Mouse (Mus musculus): ENCODE data around the gene Zswim9. TPM values are rescaled to one million over a fixed set of nuclear protein-coding genes. Genes with fewer than 3 reads are reported as not detected.

Gene Zswim9
- polyA plus RNA-seq, 1 experiment from 2014 or later = 7.3 TPM

- Histone ChIP-seq H3K27me3 (replicated peaks) (no peaks in the 10 kb centered on the region), H3K27ac (no peak overlapping the region)
- 75% methylated on average over 5 of the region's 5 CpGs for WGBS
Measured at GRCm38 (mm10) chr7:13263851-13264250, 14.7 kb downstream of the Zswim9 start.

DNA sequence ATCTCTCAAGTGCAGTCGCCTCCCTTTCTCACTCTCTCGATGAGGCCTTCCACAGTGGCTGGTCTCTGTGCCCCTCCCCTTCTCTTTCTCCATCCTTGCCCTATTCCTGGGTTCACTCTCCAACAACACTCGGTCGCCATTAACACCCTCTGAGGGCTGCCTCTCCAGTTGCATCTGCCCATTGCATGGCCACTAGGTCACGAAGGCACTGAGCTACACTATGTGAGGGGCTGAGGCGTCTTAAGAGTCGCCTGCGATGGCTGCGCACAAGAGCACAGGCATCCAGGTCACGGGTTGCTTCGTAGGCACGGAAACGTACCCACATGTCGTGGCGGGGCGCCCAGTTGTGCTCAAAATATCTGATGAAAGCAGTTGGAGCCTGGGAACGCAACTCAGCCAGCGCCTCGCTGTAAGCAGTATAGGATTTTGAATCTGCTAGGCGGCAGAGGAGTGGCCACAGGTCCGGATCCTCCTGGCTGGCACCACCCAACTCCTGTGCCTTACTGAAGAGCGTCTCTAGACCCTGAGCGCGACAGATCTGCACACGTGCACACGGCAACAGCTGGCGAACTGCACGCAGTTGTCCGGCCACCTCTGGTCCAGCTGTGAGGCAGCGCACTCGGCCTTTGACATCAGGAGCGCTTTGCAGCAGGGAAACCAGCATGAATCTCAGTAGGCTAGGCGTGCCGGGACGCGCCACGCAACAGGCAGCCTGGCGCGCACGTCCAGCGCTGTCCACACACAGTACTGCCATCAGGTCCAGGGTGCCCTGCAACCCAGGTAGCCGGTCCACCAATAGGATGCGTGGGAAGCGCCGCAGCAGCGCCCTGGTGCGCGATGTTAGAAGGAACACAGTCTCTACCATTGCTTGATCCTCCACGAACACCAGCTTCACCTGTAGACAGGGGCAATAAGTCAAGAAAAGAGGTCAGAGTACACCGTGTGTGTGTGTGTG, 17.5 kb downstream of the Zswim9 start:
- Histone ChIP-seq H3K27me3 (replicated peaks) (no peaks in the 10 kb centered on the region), H3K9ac (no peak overlapping the region), H3K4me2 (no peak overlapping the region), H3K9me3 (no peaks in the 10 kb centered on the region), H3K36me3 (no peaks in the 10 kb centered on the region), H3K4me1 (no peaks in the 10 kb centered on the region), H3K27ac (no peak overlapping the region), H3K4me3 (replicated peaks) (no peak overlapping the region)
- ATAC-seq (ENCODE audit: insufficient read depth, low FRiP score, low read depth) = no peak
- 47% methylated on average over 50 of the region's 50 CpGs for WGBS

More at GRCm38 (mm10) chr7:13263851-13264250, 14.7 kb downstream of the Zswim9 start:
- Histone ChIP-seq H3K36me3 (no peaks in the 10 kb centered on the region), H3K4me2 (no peak overlapping the region), H3K4me3 (replicated peaks) (no peak overlapping the region), H3K4me1 (no peaks in the 10 kb centered on the region), H3K9me3 (no peaks in the 10 kb centered on the region), H3K9ac (no peak overlapping the region)
- no peak for ATAC-seq (ENCODE audit: insufficient read depth, low FRiP score, low read depth)

DNA sequence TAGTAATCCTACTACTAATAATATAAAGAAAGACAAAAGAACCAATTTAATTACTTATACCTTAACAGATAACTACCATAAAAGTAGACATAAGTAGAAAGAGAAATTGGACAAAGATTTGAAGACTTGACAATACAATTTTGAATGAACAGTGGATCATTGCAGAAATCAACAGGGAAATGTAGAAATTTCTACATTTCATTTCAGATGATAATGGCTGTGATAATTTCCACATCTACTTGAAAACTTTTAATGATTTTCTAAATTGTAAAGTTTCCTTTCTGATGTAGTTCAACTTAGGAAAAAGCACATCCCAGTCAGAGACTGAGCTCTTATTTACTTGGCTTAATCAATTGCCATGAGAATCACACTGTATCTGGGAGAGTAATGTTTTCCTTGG, 65.8 kb downstream of the Zswim9 start, which contains the start of gene Vmn1r89:
Vmn1r89 (plus strand) TSS at position 301 of the 400 bp plus-strand sequence.
- H3K36me3 ChIP-seq = no peaks in the 10 kb centered on the region
- no peaks in the 10 kb centered on the region for H3K9me3 ChIP-seq
- H3K4me3 ChIP-seq (replicated peaks) = no peak within 1 kb of the TSS
- no peaks in the 10 kb centered on the region for H3K27me3 ChIP-seq (replicated peaks)
- ATAC-seq (ENCODE audit: insufficient read depth, low FRiP score, low read depth) = no peak
- no peak within 1 kb of the TSS for H3K9ac ChIP-seq
- no peak within 1 kb of the TSS for H3K27ac ChIP-seq
- no peak within 1 kb of the TSS for H3K4me2 ChIP-seq
- H3K4me1 ChIP-seq = no peaks in the 10 kb centered on the region

Other genes with a start within 250 kb of the Zswim9 start
- 161 and 167 TPM in 2 replicates for gene Chmp2a, start 243.9 kb downstream of the Zswim9 start, polyA plus RNA-seq (2015; fragmentation: Nextera tagmentation; extraction: Ambion mirVana)
- gene Ube2m, start 240.4 kb downstream of the Zswim9 start, polyA plus RNA-seq (2015; fragmentation: Nextera tagmentation; extraction: Ambion mirVana) = 105 and 107 TPM in 2 replicates
- 2.7 and 3.0 TPM in 2 replicates for gene Mzf1, start 224.0 kb downstream of the Zswim9 start, polyA plus RNA-seq (2015; fragmentation: Nextera tagmentation; extraction: Ambion mirVana)
- not detected in 2 replicates for gene Vmn1r85, start 183.5 kb downstream of the Zswim9 start, polyA plus RNA-seq (2015; fragmentation: Nextera tagmentation; extraction: Ambion mirVana)
- gene Vmn1r86, start 158.8 kb downstream of the Zswim9 start, polyA plus RNA-seq (2015; fragmentation: Nextera tagmentation; extraction: Ambion mirVana) = not detected in 2 replicates
- not detected in 2 replicates for gene Vmn1r87, start 138.6 kb downstream of the Zswim9 start, polyA plus RNA-seq (2015; fragmentation: Nextera tagmentation; extraction: Ambion mirVana)
- 0.01 TPM in 1 of 2 replicates, not detected in the other for gene Vmn1r88, start 119.2 kb downstream of the Zswim9 start, polyA plus RNA-seq (2015; fragmentation: Nextera tagmentation; extraction: Ambion mirVana)
- not detected in 2 replicates for gene Vmn1r89, start 65.7 kb downstream of the Zswim9 start, polyA plus RNA-seq (2015; fragmentation: Nextera tagmentation; extraction: Ambion mirVana)
- 94.6 and 97.4 TPM in 2 replicates for gene Lig1, start 1.4 kb downstream of the Zswim9 start, polyA plus RNA-seq (2015; fragmentation: Nextera tagmentation; extraction: Ambion mirVana)
- gene Pla2g4c, start 45.9 kb upstream of the Zswim9 start, polyA plus RNA-seq (2015; fragmentation: Nextera tagmentation; extraction: Ambion mirVana) = 0.95 and 1.1 TPM in 2 replicates
- not detected in 2 replicates for gene Cabp5, start 119.4 kb upstream of the Zswim9 start, polyA plus RNA-seq (2015; fragmentation: Nextera tagmentation; extraction: Ambion mirVana)
- not detected in 2 replicates for gene Bsph1, start 172.1 kb upstream of the Zswim9 start, polyA plus RNA-seq (2015; fragmentation: Nextera tagmentation; extraction: Ambion mirVana)

All from stomach, embryonic 15.5 days (tissue).